Mouse (Mus musculus): Measurements from ENCODE around the gene Adora2a.
"Not testable (repeated sequence)": the region's sequence is repeated elsewhere in the genome, so short reads cannot be mapped to it uniquely, and the experiment has no call there.

Adora2a gene

GRCm38 (mm10) chr10:75316872-75316907, at the start of gene Adora2a:
TSS of gene Adora2a (plus strand) at chr10:75316877.
- no peak for DNase-seq (ENCODE audit: low spot score)

- no peak for DNase-seq (ENCODE audit: low spot score)
These were observed 43.7 kb upstream of the Adora2a start for GRCm38 (mm10) chr10:75273020-75273419.

GRCm38 (mm10) chr10:75276427-75277013, 40.2 kb upstream of the Adora2a start:
- no peak for DNase-seq (ENCODE audit: low spot score)

DNA sequence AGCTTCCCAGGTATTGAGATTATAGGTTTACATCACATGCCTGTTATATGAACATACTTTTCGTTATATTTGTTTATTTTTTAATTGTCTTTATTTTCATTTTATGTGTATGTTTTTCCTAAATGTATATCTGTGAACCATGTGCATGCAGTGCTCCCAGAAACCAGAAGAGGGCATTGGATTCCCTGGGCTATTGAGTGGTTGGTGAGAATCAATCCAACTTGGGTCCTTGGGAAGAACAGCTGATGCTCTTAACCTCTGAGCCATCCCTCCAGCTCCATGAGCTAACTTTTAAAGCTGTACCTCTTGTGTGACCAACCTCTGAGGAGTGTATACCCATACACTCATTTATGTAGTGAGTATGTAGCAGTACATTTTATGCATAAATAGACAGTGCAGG, 39.2 kb upstream of the Adora2a start:
- peak; percentile 24 for DNase-seq (ENCODE audit: low spot score)

GRCm38 (mm10) chr10:75282648-75283047, 34.0 kb upstream of the Adora2a start:
- peak; percentile 80 for DNase-seq (ENCODE audit: low spot score)

DNA sequence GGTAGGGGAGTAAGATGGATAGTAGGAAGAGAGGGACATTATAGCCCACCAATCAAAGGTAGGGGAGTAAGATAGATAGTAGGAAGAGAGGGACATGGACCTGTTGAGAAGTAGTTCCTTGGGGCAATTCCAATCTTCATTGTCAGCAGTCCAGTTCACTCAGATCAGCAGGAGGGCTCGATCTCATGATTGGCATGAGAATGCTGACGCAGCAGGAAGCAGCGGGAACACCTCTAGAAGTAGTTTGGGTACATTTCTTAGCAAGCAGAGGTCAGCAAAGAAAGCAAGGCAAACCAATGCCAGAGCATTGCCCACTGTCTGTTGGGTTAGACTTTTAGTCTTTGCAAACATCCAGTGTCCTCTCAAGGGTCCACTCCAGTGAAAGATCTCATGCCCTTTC, 32.9 kb upstream of the Adora2a start:
- DNase-seq (ENCODE audit: low spot score) = no peak

GRCm38 (mm10) chr10:75288579-75288978, 28.1 kb upstream of the Adora2a start:
- DNase-seq (ENCODE audit: low spot score) = no peak

GRCm38 (mm10) chr10:75289392-75289791, 27.3 kb upstream of the Adora2a start:
- no peak for DNase-seq (ENCODE audit: low spot score)

- no peak for DNase-seq (ENCODE audit: low spot score)
These were observed 26.0 kb upstream of the Adora2a start for GRCm38 (mm10) chr10:75290650-75291049.

DNA sequence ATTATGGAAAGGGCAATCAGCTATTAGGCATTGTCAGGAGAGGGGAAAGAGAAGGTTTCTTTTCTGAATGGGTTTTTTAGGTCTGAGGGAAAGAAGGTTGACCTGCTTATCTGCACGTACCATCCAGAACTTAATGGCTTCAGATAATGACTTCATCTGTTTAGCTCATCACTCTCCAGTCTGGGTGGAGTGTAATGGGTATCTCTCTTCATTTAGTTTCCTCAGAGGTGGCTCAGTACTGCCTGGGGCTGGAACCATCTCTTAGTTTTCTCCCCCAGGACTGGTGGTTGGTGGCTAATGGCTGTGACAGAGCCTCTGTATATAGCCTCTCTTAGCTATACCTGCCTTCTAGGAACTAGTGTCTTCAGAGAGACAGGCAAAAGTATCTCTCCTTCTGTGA, 25.3 kb upstream of the Adora2a start:
- DNase-seq (ENCODE audit: low spot score) = no peak

DNA sequence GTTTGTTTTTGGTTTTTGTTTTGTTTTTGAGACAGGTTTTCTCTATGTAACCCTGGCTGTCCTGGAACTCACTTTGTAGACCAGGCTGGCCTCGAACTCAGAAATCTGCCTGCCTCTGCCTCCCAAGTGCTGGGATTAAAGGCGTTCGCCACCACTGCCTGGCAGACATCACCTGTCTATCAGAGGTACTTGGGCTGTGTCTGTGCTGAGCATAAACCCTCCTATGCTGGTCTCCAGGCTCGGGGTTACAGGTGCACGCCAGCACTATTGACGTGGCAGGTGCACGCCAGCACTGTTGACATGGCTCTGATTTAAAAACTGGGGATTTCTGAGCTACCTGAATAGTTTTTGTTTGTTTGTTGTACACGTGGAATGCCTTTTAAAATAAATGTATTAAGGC, 24.5 kb upstream of the Adora2a start:
- not testable (repeated sequence) for DNase-seq (ENCODE audit: low spot score)

DNA sequence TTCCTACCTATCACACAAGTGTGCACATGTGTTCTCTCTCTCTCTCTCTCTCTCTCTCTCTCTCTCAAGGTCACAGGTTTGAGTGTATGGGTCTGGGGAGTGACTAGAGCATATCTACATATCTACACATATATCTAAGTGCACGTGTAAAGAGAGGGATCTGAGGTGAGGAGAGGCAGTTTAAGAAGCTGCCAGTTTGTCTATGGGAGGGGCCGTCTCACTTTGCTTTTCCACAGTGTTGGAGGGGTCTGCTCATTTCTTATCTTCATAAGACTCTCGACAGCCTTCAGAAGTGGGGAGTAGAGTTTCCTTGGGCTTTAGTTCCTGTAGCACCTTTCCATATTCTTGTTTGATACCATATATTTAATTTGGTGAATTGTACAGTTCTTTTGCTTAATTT, 23.4 kb upstream of the Adora2a start:
- DNase-seq (ENCODE audit: low spot score) = no peak

DNA sequence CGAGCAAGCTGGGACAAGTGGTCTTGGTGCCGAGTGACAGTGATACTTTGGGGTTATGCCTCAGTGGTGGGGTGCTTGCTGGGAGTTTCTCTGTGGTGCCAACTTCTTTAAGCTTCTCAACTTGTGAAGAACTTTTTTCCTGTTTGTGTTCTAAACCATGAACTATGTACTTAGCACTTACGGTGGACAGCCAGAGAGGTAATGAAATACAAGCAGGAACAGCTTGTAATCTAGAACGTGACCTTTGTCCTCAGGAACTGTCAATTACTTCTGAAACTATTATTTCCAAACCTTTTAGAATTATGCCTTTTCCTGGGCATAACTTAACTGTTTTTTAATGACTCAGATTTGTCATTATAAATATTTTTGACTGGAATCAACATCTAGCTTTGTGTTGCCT, 22.3 kb upstream of the Adora2a start:
- no peak for DNase-seq (ENCODE audit: low spot score)

GRCm38 (mm10) chr10:75294926-75295325, 21.8 kb upstream of the Adora2a start:
- DNase-seq (ENCODE audit: low spot score) = peak; percentile 52

- no peak for DNase-seq (ENCODE audit: low spot score)
These were observed 18.1 kb upstream of the Adora2a start for GRCm38 (mm10) chr10:75298608-75299007.

DNA sequence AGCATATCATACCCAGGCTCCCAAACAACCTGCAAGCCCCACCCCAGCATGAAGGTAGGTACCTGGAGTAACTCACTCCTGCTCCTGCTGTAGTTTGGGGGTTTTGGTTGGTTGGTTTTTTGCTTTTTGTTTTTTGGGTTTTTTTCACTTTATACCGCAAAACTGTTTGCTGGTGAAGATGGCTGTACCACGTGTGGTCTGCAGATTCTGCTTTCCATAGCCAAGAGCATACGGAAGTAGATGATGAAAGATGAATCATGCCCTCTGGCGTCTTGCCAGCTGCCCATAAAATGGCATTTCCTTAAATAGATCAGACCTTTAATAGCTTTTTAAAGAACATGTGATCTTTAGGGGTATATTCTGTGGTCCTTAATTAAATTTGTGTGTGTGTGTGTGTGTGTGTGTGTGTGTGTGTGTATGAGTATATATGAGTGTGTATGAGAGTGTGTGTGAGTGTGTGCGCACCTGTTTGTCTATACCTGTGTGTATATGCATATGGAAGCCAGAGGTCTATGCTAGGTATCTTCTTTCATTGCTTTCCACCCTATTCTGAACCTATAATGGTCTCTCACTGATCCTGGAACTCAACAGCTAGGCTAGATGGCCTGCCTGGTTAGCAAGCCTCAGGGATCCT, 16.8 kb upstream of the Adora2a start:
- DNase-seq (ENCODE audit: low spot score) = peak; percentile 77

GRCm38 (mm10) chr10:75301195-75301806, 15.4 kb upstream of the Adora2a start:
- DNase-seq (ENCODE audit: low spot score) = no peak

DNA sequence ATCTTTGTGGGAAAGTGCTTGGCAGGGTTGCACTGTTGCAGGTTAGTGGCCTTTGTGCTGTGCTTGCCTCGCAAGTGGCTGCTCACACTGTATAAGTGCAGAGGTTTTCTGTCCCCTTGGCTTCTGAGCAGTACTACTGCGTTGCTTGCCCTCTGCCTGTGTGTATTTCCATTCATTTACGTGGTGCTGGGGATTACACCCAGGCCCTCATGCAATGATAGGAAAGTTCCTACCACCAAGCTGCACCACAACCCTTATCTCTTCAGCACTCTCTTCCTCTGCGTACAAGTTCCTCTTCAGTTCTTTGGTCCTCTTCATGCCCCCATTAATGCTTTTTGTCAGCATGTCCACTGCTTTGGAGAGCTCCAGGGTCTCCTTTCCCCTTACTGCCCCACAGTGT, 14.7 kb upstream of the Adora2a start:
- DNase-seq (ENCODE audit: low spot score) = no peak

GRCm38 (mm10) chr10:75302536-75302935, 14.1 kb upstream of the Adora2a start:
- DNase-seq (ENCODE audit: low spot score) = no peak

- DNase-seq (ENCODE audit: low spot score) = peak; percentile 68
These were observed 13.2 kb upstream of the Adora2a start for GRCm38 (mm10) chr10:75303324-75304048.

- no peak for DNase-seq (ENCODE audit: low spot score)
These were observed 12.7 kb upstream of the Adora2a start for GRCm38 (mm10) chr10:75304049-75304405.

- no peak for DNase-seq (ENCODE audit: low spot score)
These were observed 12.3 kb upstream of the Adora2a start for GRCm38 (mm10) chr10:75304413-75304812.

DNA sequence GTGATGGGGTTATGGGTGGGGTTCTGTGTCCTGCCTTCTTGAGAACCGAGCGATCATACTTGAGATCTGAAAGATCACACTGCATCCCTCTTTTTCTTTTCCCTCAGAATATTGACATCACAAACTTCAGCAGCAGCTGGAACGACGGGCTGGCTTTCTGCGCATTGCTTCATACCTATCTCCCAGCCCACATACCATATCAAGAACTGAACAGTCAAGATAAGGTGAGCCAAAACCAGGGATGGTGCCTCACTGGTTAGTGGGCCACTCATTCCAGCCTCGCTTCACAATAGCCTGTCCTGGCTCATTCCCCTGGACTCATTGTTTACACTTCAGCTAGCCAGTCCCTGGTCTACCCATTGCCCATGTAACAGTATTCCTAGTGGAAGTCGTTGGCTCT, 9.5 kb upstream of the Adora2a start:
- DNase-seq (ENCODE audit: low spot score) = no peak

- no peak for DNase-seq (ENCODE audit: low spot score)
These were observed 4.3 kb upstream of the Adora2a start for GRCm38 (mm10) chr10:75312361-75312760.

Data from T-cell, adult 2 months (primary cell).